Mouse (Mus musculus): ENCODE results near the gene Riox1. TPM values are rescaled to one million over a fixed set of nuclear protein-coding genes. Genes with fewer than 3 reads are reported as not detected.

Riox1 gene
- total RNA-seq, 2 experiments from 2014 or later = 18.0 to 20.1 TPM

Other genes with a start within 250 kb of the Riox1 start
- 1 to 10 TPM; 8.5 to 8.9 TPM for gene Papln, start 187.0 kb upstream of the Riox1 start, total RNA-seq (2021)
- gene Numb, start 28.7 kb upstream of the Riox1 start, total RNA-seq (2021) = 10 to 100 TPM; 69.9 to 76.2 TPM
- not detected for gene Heatr4, start 34.2 kb downstream of the Riox1 start, total RNA-seq (2021)
- gene Acot2, start 37.3 kb downstream of the Riox1 start, total RNA-seq (2021) = 10 to 100 TPM in 1 of 2 experiments, 1 to 10 TPM in 1; 9.9 to 10.9 TPM
- 10 to 100 TPM; 15.4 to 17.8 TPM for gene Acot1, start 58.9 kb downstream of the Riox1 start, total RNA-seq (2021)
- gene Acot4, start 87.8 kb downstream of the Riox1 start, total RNA-seq (2021) = 1 to 10 TPM; 2.4 to 2.7 TPM
- 1 to 10 TPM in 1 of 2 experiments, not detected in 1; 1.5 TPM for gene Gm49366, start 88.3 kb downstream of the Riox1 start, total RNA-seq (2021)
- gene Acot3, start 101.5 kb downstream of the Riox1 start, total RNA-seq (2021) = 1 to 10 TPM; 3.0 to 3.8 TPM
- gene Acot5, start 118.7 kb downstream of the Riox1 start, total RNA-seq (2021) = 1 to 10 TPM; 5.7 to 6.6 TPM
- gene Acot6, start 150.0 kb downstream of the Riox1 start, total RNA-seq (2021) = 1 to 10 TPM; 4.3 TPM
- 10 to 100 TPM; 90.2 to 94.7 TPM for gene Dnal1, start 163.8 kb downstream of the Riox1 start, total RNA-seq (2021)
- gene Pnma1, start 197.9 kb downstream of the Riox1 start, total RNA-seq (2021) = 1 to 10 TPM; 4.2 to 6.9 TPM